In the genomic region with DNA sequence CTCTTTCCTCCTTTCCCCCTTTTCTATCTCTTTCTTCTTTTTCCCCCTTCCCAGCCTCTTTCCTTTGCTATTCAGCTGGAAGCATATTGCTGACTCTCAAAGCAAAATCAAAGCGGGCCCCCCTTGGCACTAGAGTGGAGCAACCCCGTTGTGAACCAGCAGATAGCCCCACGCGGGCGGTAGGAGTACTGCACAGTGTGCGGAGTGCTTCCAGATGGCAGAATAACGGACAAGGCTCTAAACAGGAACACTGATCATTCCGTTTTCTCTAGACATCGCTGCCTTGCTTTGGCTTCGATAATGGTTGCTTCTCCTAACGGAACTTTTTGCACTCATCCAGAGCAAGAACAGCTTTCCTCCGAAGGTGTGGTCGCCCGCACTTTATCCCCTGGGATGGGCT, we compare ENCODE assay signal across 9 mouse cellular contexts.
DNase-seq lines count a peak whose midpoint lies in the region; ATAC-seq and TF ChIP-seq lines count a peak whose summit lies in the region.
"Had no signal": no experiment of that assay in that cellular context is flagged by ENCODE, and none has a peak within 500 bp of the region (broad histone marks: within the 10 kb centered on the region; RNA-seq: fewer than 3 reads in every experiment).

No protein-coding gene starts in this region.

- no peak overlapping the region for H3K9ac ChIP-seq in heart, embryonic 12.5 days
- H3K9ac ChIP-seq in forebrain, embryonic 15.5 days (replicated peaks), result no peak overlapping the region
- H3K9ac ChIP-seq: liver, embryonic 13.5 days had no signal

- no peak for ATAC-seq in heart, embryonic 12.5 days (ENCODE audit: insufficient number of reproducible peaks, low FRiP score)
- no peak for ATAC-seq in forebrain, embryonic 15.5 days (replicated peaks)

- H3K36me3 ChIP-seq in heart, embryonic 12.5 days, result no peaks in the 10 kb centered on the region
- no peaks in the 10 kb centered on the region for H3K36me3 ChIP-seq in forebrain, embryonic 15.5 days
- H3K36me3 ChIP-seq: liver, embryonic 13.5 days had no signal

- no peak overlapping the region for H3K27ac ChIP-seq in heart, embryonic 12.5 days (ENCODE audit: poor library complexity, severe bottlenecking)
- no peak overlapping the region for H3K27ac ChIP-seq in forebrain, embryonic 15.5 days (replicated peaks)
- H3K27ac ChIP-seq: liver, embryonic 13.5 days had no signal

- TF ChIP-seq POLR2A in brain, embryonic 14.5 days (IDR thresholded peaks at IDR 0.05; ENCODE audit: borderline replicate concordance, extremely low read depth, insufficient read depth, insufficient read length, poor library complexity, severe bottlenecking), result no peak

- no peaks in the 10 kb centered on the region for H3K27me3 ChIP-seq in heart, embryonic 12.5 days (replicated peaks)
- no peaks in the 10 kb centered on the region for H3K27me3 ChIP-seq in forebrain, embryonic 15.5 days
- H3K27me3 ChIP-seq: liver, embryonic 13.5 days had no signal

- H3K4me1 ChIP-seq in heart, embryonic 12.5 days (replicated peaks), result no peaks in the 10 kb centered on the region
- H3K4me1 ChIP-seq in forebrain, embryonic 15.5 days, result no peaks in the 10 kb centered on the region
- H3K4me1 ChIP-seq: liver, embryonic 13.5 days had no signal

- no peak overlapping the region for H3K4me2 ChIP-seq in heart, embryonic 12.5 days
- H3K4me2 ChIP-seq in forebrain, embryonic 15.5 days (replicated peaks), result no peak overlapping the region
- H3K4me2 ChIP-seq: liver, embryonic 13.5 days had no signal

- peak; percentile 42 for DNase-seq in heart, postnatal 4 days
- DNase-seq in brain, embryonic 14.5 days (ENCODE audit: low read depth), result peak; percentile 39
- DNase-seq in gastrocnemius, adult 18-20 months (ENCODE audit: low spot score), result peak; percentile 32
- DNase-seq in lung, postnatal 10 days, result peak; percentile 49
- no peak for DNase-seq in adrenal gland, adult 18-20 months (ENCODE audit: low spot score in 2 of 2)
- no peak for DNase-seq in ovary, postnatal 14 days (ENCODE audit: low spot score)
- DNase-seq: liver, embryonic 13.5 days had no signal

- WGBS in heart, embryonic 12.5 days, result 66% methylated on average over 14 of the region's 14 CpGs
- WGBS in forebrain, embryonic 15.5 days, result 70% methylated on average over 14 of the region's 14 CpGs

- no peak overlapping the region for H3K4me3 ChIP-seq in heart, embryonic 12.5 days
- no peak overlapping the region for H3K4me3 ChIP-seq in forebrain, embryonic 15.5 days
- H3K4me3 ChIP-seq: liver, embryonic 13.5 days had no signal

- no peaks in the 10 kb centered on the region for H3K9me3 ChIP-seq in heart, embryonic 12.5 days (replicated peaks)
- H3K9me3 ChIP-seq in forebrain, embryonic 15.5 days, result no peaks in the 10 kb centered on the region
- H3K9me3 ChIP-seq: liver, embryonic 13.5 days had no signal

- TF ChIP-seq CTCF in brain, embryonic 14.5 days (IDR thresholded peaks at IDR 0.05; ENCODE audit: borderline replicate concordance, extremely low read depth, insufficient read depth, insufficient read length), result peak; percentile 5; the same call in 1 of the 2 replicates

Comparison
In these comparisons a context has a peak if more than half of its experiments do, and no peak if none do; other contexts are left out.
1. DNase-seq: peak in heart, postnatal 4 days (single experiment), brain, embryonic 14.5 days (single experiment), gastrocnemius, adult 18-20 months (single experiment) and lung, postnatal 10 days (single experiment); none in adrenal gland, adult 18-20 months (0 of 2) and ovary, postnatal 14 days (single experiment).